Mouse (Mus musculus) kidney, embryonic 15.5 days (tissue): ENCODE measurements around the gene Mfsd5. TPM values are rescaled to one million over a fixed set of nuclear protein-coding genes. Genes with fewer than 3 reads are reported as not detected.

Experiments used
- ATAC-seq: fragments of 200-750 bp; cut with Nextera tagmentation; replicated peaks from 2 replicates; pipeline ENCODE4 v1.8.0; 2017; ENCODE audit warnings: moderate TSS enrichment; ENCODE audit not compliant: low FRiP score
- H3K27ac ChIP-seq: fragments of 300-500 bp; sonication (generic); 2 replicates; pipeline ENCODE4 v1.5.1; 2015; ENCODE audit warnings: mild to moderate bottlenecking, inconsistent platforms
- H3K27me3 ChIP-seq: fragments of 300-500 bp; sonication (generic); 2 replicates; pipeline ENCODE4 v1.6.1; 2015; ENCODE audit warnings: inconsistent platforms
- H3K36me3 ChIP-seq: fragments of 300-500 bp; sonication (generic); 2 replicates; pipeline ENCODE4 v1.6.1; 2015; ENCODE audit warnings: inconsistent platforms
- H3K4me1 ChIP-seq: fragments of 300-500 bp; sonication (generic); 2 replicates; pipeline ENCODE4 v1.6.1; 2015; ENCODE audit warnings: inconsistent platforms
- H3K4me2 ChIP-seq: fragments of 300-500 bp; sonication (generic); 2 replicates; pipeline ENCODE4 v1.6.1; 2015; ENCODE audit warnings: moderate library complexity, mild to moderate bottlenecking, inconsistent platforms
- H3K4me3 ChIP-seq: fragments of 300-500 bp; sonication (generic); replicated peaks from 2 replicates; pipeline ENCODE4 v1.5.1; 2015; ENCODE audit warnings: mild to moderate bottlenecking, inconsistent platforms
- H3K9ac ChIP-seq: fragments of 300-500 bp; sonication (generic); 2 replicates; pipeline ENCODE4 v1.6.1; 2015; ENCODE audit warnings: mild to moderate bottlenecking, inconsistent platforms
- H3K9me3 ChIP-seq: fragments of 300-500 bp; sonication (generic); replicated peaks from 2 replicates; pipeline ENCODE4 v1.6.1; 2016; ENCODE audit warnings: inconsistent platforms
- WGBS: fragments of 180-500 bp; shearing (Covaris S2); methylation state at CpG from one replicate; pipeline ENCODE4 v1.1.7; 2015; ENCODE audit warnings: mixed read lengths; 5-methylcytosine and 5-hydroxymethylcytosine counted together
- polyA plus RNA-seq: library from polyadenylated mRNA; unstranded; fragments of >200 nt; fragmentation: Nextera tagmentation; extraction: Ambion mirVana; gene quantifications from 2 replicates; pipeline ENCODE4 v1.2.1, GENCODE M21; 2015

Gene Mfsd5
- polyA plus RNA-seq, 1 experiment from 2014 or later: 68.6 TPM

- peak overlapping the region; percentile 66 for H3K4me3 ChIP-seq
- H3K27ac ChIP-seq: peak overlapping the region; percentile 99
- ATAC-seq: no peak
- peak overlapping the region; percentile 94 for H3K4me2 ChIP-seq
- H3K9me3 ChIP-seq: no peaks in the 10 kb centered on the region
- H3K4me1 ChIP-seq: peaks cover 56% of the 10 kb centered on the region
- peak overlapping the region; percentile 40 for H3K9ac ChIP-seq
- H3K36me3 ChIP-seq: peaks cover 6% of the 10 kb centered on the region; the same call in 1 of the 2 replicates
- 0 out of 2 replicates have a peak, but pooled peaks cover 3% of the 10 kb centered on the region for H3K27me3 ChIP-seq
- WGBS: 3% methylated on average over 13 of the region's 13 CpGs
Measured at GRCm38 (mm10) chr15:102249251-102249691, 30.0 kb upstream of the Mfsd5 start.

GRCm38 (mm10) chr15:102249967-102250366 lies 29.3 kb upstream of the Mfsd5 start:
- Histone ChIP-seq H3K27ac (peak overlapping the region; percentile 99), H3K4me2 (peak overlapping the region; percentile 94), H3K36me3 (peaks cover 6% of the 10 kb centered on the region; the same call in 1 of the 2 replicates), H3K9ac (peak overlapping the region; percentile 40; the same call in 1 of the 2 replicates), H3K27me3 (0 out of 2 replicates have a peak, but pooled peaks cover 3% of the 10 kb centered on the region), H3K4me3 (peak overlapping the region; percentile 66; the same call in 1 of the 2 replicates), H3K9me3 (no peaks in the 10 kb centered on the region), H3K4me1 (peaks cover 53% of the 10 kb centered on the region)
- 34% methylated on average over 9 of the region's 9 CpGs for WGBS
- ATAC-seq: no peak

GRCm38 (mm10) chr15:102250521-102250920 lies 28.7 kb upstream of the Mfsd5 start:
- Histone ChIP-seq H3K27ac (peak overlapping the region; percentile 99; the same call in 1 of the 2 replicates), H3K36me3 (peaks cover 6% of the 10 kb centered on the region; the same call in 1 of the 2 replicates), H3K4me1 (peaks cover 53% of the 10 kb centered on the region), H3K4me2 (no peak overlapping the region), H3K9ac (0 out of 2 replicates have a peak overlapping the region, but pooled peaks have one; percentile 40), H3K9me3 (no peaks in the 10 kb centered on the region), H3K27me3 (0 out of 2 replicates have a peak, but pooled peaks cover 4% of the 10 kb centered on the region), H3K4me3 (no peak overlapping the region)
- WGBS: 74% methylated on average over 5 of the region's 5 CpGs
- ATAC-seq: no peak

- peak overlapping the region; percentile 68; the same call in 1 of the 2 replicates for H3K4me3 ChIP-seq
- WGBS: 61% methylated on average over 13 of the region's 14 CpGs
Measured at GRCm38 (mm10) chr15:102255547-102256255, 23.6 kb upstream of the Mfsd5 start.

GRCm38 (mm10) chr15:102256431-102257201 lies 22.6 kb upstream of the Mfsd5 start:
- Histone ChIP-seq H3K4me1 (peaks cover 49% of the 10 kb centered on the region), H3K4me2 (peak overlapping the region; percentile 94), H3K36me3 (no peaks in the 10 kb centered on the region), H3K4me3 (peak overlapping the region; percentile 68), H3K27me3 (0 out of 2 replicates have a peak, but pooled peaks cover 6% of the 10 kb centered on the region), H3K9ac (peak overlapping the region; percentile 74), H3K27ac (peak overlapping the region; percentile 73), H3K9me3 (no peaks in the 10 kb centered on the region)
- WGBS: 8% methylated on average over 22 of the region's 22 CpGs
- no peak for ATAC-seq

More at GRCm38 (mm10) chr15:102255547-102256255, 23.6 kb upstream of the Mfsd5 start:
- Histone ChIP-seq H3K9ac (no peak overlapping the region), H3K36me3 (peaks cover 6% of the 10 kb centered on the region; the same call in 1 of the 2 replicates), H3K4me1 (peaks cover 49% of the 10 kb centered on the region), H3K27me3 (0 out of 2 replicates have a peak, but pooled peaks cover 5% of the 10 kb centered on the region), H3K4me2 (peak overlapping the region; percentile 94), H3K9me3 (no peaks in the 10 kb centered on the region), H3K27ac (0 out of 2 replicates have a peak overlapping the region, but pooled peaks have one; percentile 41)
- ATAC-seq: no peak

- Histone ChIP-seq H3K36me3 (no peaks in the 10 kb centered on the region), H3K27me3 (0 out of 2 replicates have a peak, but pooled peaks cover 7% of the 10 kb centered on the region), H3K9ac (peak within 1 kb of the TSS; percentile 74), H3K4me1 (peaks cover 51% of the 10 kb centered on the region), H3K9me3 (no peaks in the 10 kb centered on the region), H3K4me3 (peak within 1 kb of the TSS; percentile 68), H3K27ac (peak within 1 kb of the TSS; percentile 73), H3K4me2 (peak within 1 kb of the TSS; percentile 94)
- WGBS: 2% methylated on average over 41 of the region's 46 CpGs
- ATAC-seq: peak; percentile 38
Measured at GRCm38 (mm10) chr15:102257202-102258075, 21.8 kb upstream of the Mfsd5 start, which contains the start of gene Rarg. TSS of gene Rarg (minus strand) at chr15:102257517.

- Histone ChIP-seq H3K27me3 (0 out of 2 replicates have a peak, but pooled peaks cover 7% of the 10 kb centered on the region), H3K4me2 (peak overlapping the region; percentile 94), H3K27ac (peak overlapping the region; percentile 73), H3K4me1 (peaks cover 57% of the 10 kb centered on the region), H3K36me3 (no peaks in the 10 kb centered on the region), H3K4me3 (peak overlapping the region; percentile 68), H3K9me3 (no peaks in the 10 kb centered on the region), H3K9ac (peak overlapping the region; percentile 74; the same call in 1 of the 2 replicates)
- ATAC-seq: peak; percentile 40; the same call in 1 of the 2 replicates
- WGBS: 12% methylated on average over 12 of the region's 12 CpGs
Measured at GRCm38 (mm10) chr15:102258076-102258470, 21.2 kb upstream of the Mfsd5 start.

- H3K4me2 ChIP-seq: peak overlapping the region; percentile 94
- H3K4me1 ChIP-seq: peaks cover 59% of the 10 kb centered on the region
- H3K36me3 ChIP-seq: no peaks in the 10 kb centered on the region
- H3K27ac ChIP-seq: peak overlapping the region; percentile 73
- H3K4me3 ChIP-seq: no peak overlapping the region
- 33% methylated on average over 11 of the region's 11 CpGs for WGBS
- 0 out of 2 replicates have a peak, but pooled peaks cover 7% of the 10 kb centered on the region for H3K27me3 ChIP-seq
- no peak for ATAC-seq
- no peaks in the 10 kb centered on the region for H3K9me3 ChIP-seq
- H3K9ac ChIP-seq: 0 out of 2 replicates have a peak overlapping the region, but pooled peaks have one; percentile 15
Measured at GRCm38 (mm10) chr15:102258581-102259253, 20.5 kb upstream of the Mfsd5 start.

- Histone ChIP-seq H3K27me3 (0 out of 2 replicates have a peak, but pooled peaks cover 3% of the 10 kb centered on the region), H3K27ac (no peak overlapping the region), H3K36me3 (no peaks in the 10 kb centered on the region), H3K4me1 (peaks cover 31% of the 10 kb centered on the region), H3K4me3 (no peak overlapping the region), H3K4me2 (no peak overlapping the region), H3K9ac (no peak overlapping the region), H3K9me3 (no peaks in the 10 kb centered on the region)
- WGBS: 44% methylated on average over 7 of the region's 7 CpGs
- no peak for ATAC-seq
Measured at GRCm38 (mm10) chr15:102262582-102262981, 16.7 kb upstream of the Mfsd5 start.

- H3K27me3 ChIP-seq: 0 out of 2 replicates have a peak, but pooled peaks cover 3% of the 10 kb centered on the region
- H3K9me3 ChIP-seq: no peaks in the 10 kb centered on the region
- no peak overlapping the region for H3K9ac ChIP-seq
- no peaks in the 10 kb centered on the region for H3K36me3 ChIP-seq
- ATAC-seq: no peak
- H3K4me1 ChIP-seq: peaks cover 26% of the 10 kb centered on the region
- no peak overlapping the region for H3K4me3 ChIP-seq
- no peak overlapping the region for H3K4me2 ChIP-seq
- 82% methylated on average over 2 of the region's 2 CpGs for WGBS
- H3K27ac ChIP-seq: no peak overlapping the region
Measured at GRCm38 (mm10) chr15:102263037-102263436, 16.2 kb upstream of the Mfsd5 start.
